Mouse (Mus musculus) forebrain, embryonic 13.5 days (tissue): Measurements from ENCODE around the gene Rdh5. TPM values are rescaled to one million over a fixed set of nuclear protein-coding genes. Genes with fewer than 3 reads are reported as not detected.

Experiments
- ATAC-seq: fragments of 200-750 bp; cut with Nextera tagmentation; 2 replicates; pipeline ENCODE4 v1.8.0; 2017
- H3K27ac ChIP-seq: fragments of 300-500 bp; sonication (generic); 2 replicates; pipeline ENCODE4 v1.5.1; 2015; ENCODE audit warnings: inconsistent platforms, mild to moderate bottlenecking, moderate library complexity
- H3K27me3 ChIP-seq: fragments of 300-500 bp; sonication (generic); 2 replicates; pipeline ENCODE4 v1.6.1; 2015; ENCODE audit warnings: mild to moderate bottlenecking, inconsistent platforms
- H3K36me3 ChIP-seq: fragments of 300-500 bp; sonication (generic); 2 replicates; pipeline ENCODE4 v1.6.1; 2015; ENCODE audit warnings: mild to moderate bottlenecking, inconsistent platforms; ENCODE audit not compliant: poor library complexity, severe bottlenecking
- H3K4me1 ChIP-seq: fragments of 300-500 bp; sonication (generic); 2 replicates; pipeline ENCODE4 v1.6.1; 2015; ENCODE audit warnings: inconsistent platforms
- H3K4me2 ChIP-seq: fragments of 300-500 bp; sonication (generic); 2 replicates; pipeline ENCODE4 v1.6.1; 2015; ENCODE audit warnings: inconsistent platforms, mild to moderate bottlenecking, moderate library complexity
- H3K4me3 ChIP-seq: fragments of 300-500 bp; sonication (generic); 2 replicates; pipeline ENCODE4 v1.5.1; 2015; ENCODE audit warnings: mild to moderate bottlenecking, inconsistent platforms
- H3K9ac ChIP-seq: fragments of 300-500 bp; sonication (generic); 2 replicates; pipeline ENCODE4 v1.6.1; 2015; ENCODE audit warnings: mild to moderate bottlenecking, inconsistent platforms
- H3K9me3 ChIP-seq: fragments of 300-500 bp; sonication (generic); replicated peaks from 2 replicates; pipeline ENCODE4 v1.6.1; 2016; ENCODE audit warnings: inconsistent platforms
- WGBS: fragments of 180-500 bp; shearing (Covaris S2); methylation state at CpG from one replicate; pipeline ENCODE4 v1.1.7; 2015; 5-methylcytosine and 5-hydroxymethylcytosine counted together
- polyA plus RNA-seq: library from polyadenylated mRNA; unstranded; fragments of >200 nt; fragmentation: Nextera tagmentation; extraction: Ambion mirVana; gene quantifications from 2 replicates; pipeline ENCODE4 v1.2.1, GENCODE M21; 2015

Rdh5 gene
- polyA plus RNA-seq, 1 experiment from 2014 or later: 16.0 TPM

GRCm38 (mm10) chr10:128912791-128913190 is 9.9 kb downstream of the Rdh5 start:
- no peaks in the 10 kb centered on the region for H3K9me3 ChIP-seq
- H3K27me3 ChIP-seq: peaks cover 5% of the 10 kb centered on the region; the same call in 1 of the 2 replicates
- H3K4me3 ChIP-seq: no peak overlapping the region
- peaks cover 16% of the 10 kb centered on the region for H3K4me1 ChIP-seq
- no peak overlapping the region for H3K4me2 ChIP-seq
- WGBS: 90% methylated on average over 4 of the region's 4 CpGs
- H3K9ac ChIP-seq: no peak overlapping the region
- H3K27ac ChIP-seq: peak overlapping the region; percentile 44; the same call in 1 of the 2 replicates
- no peak for ATAC-seq
- H3K36me3 ChIP-seq: peaks cover 18% of the 10 kb centered on the region

GRCm38 (mm10) chr10:128912268-128912667 is 10.4 kb downstream of the Rdh5 start:
- Histone ChIP-seq H3K4me2 (no peak overlapping the region), H3K4me1 (peaks cover 16% of the 10 kb centered on the region), H3K9me3 (no peaks in the 10 kb centered on the region), H3K27me3 (peaks cover 5% of the 10 kb centered on the region; the same call in 1 of the 2 replicates), H3K9ac (no peak overlapping the region), H3K4me3 (no peak overlapping the region), H3K36me3 (peaks cover 13% of the 10 kb centered on the region; the same call in 1 of the 2 replicates), H3K27ac (no peak overlapping the region)
- WGBS: 79% methylated on average over 4 of the region's 4 CpGs
- no peak for ATAC-seq

GRCm38 (mm10) chr10:128911430-128911829 is 11.3 kb downstream of the Rdh5 start:
- ATAC-seq: no peak
- peak overlapping the region; percentile 83; the same call in 1 of the 2 replicates for H3K4me2 ChIP-seq
- H3K9me3 ChIP-seq: no peaks in the 10 kb centered on the region
- peaks cover 8% of the 10 kb centered on the region; the same call in 1 of the 2 replicates for H3K36me3 ChIP-seq
- H3K4me3 ChIP-seq: no peak overlapping the region
- H3K9ac ChIP-seq: no peak overlapping the region
- H3K4me1 ChIP-seq: peaks cover 16% of the 10 kb centered on the region
- H3K27ac ChIP-seq: no peak overlapping the region
- WGBS: 98% methylated on average over 6 of the region's 6 CpGs
- peaks cover 5% of the 10 kb centered on the region; the same call in 1 of the 2 replicates for H3K27me3 ChIP-seq

- Histone ChIP-seq H3K4me3 (peak overlapping the region; percentile 74), H3K27ac (0 out of 2 replicates have a peak overlapping the region, but pooled peaks have one; percentile 19), H3K9me3 (no peaks in the 10 kb centered on the region), H3K9ac (peak overlapping the region; percentile 82), H3K36me3 (peaks cover 4% of the 10 kb centered on the region; the same call in 1 of the 2 replicates), H3K27me3 (peaks cover 5% of the 10 kb centered on the region; the same call in 1 of the 2 replicates), H3K4me2 (peak overlapping the region; percentile 83), H3K4me1 (peaks cover 16% of the 10 kb centered on the region)
- WGBS: 1% methylated on average over 51 of the region's 66 CpGs
- ATAC-seq: peak; percentile 37
These were observed 12.4 kb downstream of the Rdh5 start for GRCm38 (mm10) chr10:128910066-128910841.

- H3K4me1 ChIP-seq: peaks cover 16% of the 10 kb centered on the region
These were observed 13.1 kb downstream of the Rdh5 start for GRCm38 (mm10) chr10:128909567-128910028.

GRCm38 (mm10) chr10:128908778-128909448 is 13.8 kb downstream of the Rdh5 start:
- Histone ChIP-seq H3K4me3 (peak overlapping the region; percentile 74), H3K9ac (0 out of 2 replicates have a peak overlapping the region, but pooled peaks have one; percentile 82), H3K27me3 (peaks cover 5% of the 10 kb centered on the region; the same call in 1 of the 2 replicates), H3K9me3 (no peaks in the 10 kb centered on the region), H3K4me1 (peaks cover 16% of the 10 kb centered on the region), H3K27ac (no peak overlapping the region), H3K4me2 (peak overlapping the region; percentile 83), H3K36me3 (peaks cover 1% of the 10 kb centered on the region; the same call in 1 of the 2 replicates)
- 53% methylated on average over 13 of the region's 13 CpGs for WGBS
- ATAC-seq: no peak

More at GRCm38 (mm10) chr10:128909567-128910028, 13.1 kb downstream of the Rdh5 start:
- no peaks in the 10 kb centered on the region for H3K9me3 ChIP-seq
- peaks cover 4% of the 10 kb centered on the region; the same call in 1 of the 2 replicates for H3K36me3 ChIP-seq
- peaks cover 5% of the 10 kb centered on the region; the same call in 1 of the 2 replicates for H3K27me3 ChIP-seq
- under 1% methylated on average over 29 of the region's 41 CpGs for WGBS
- peak; percentile 63 for ATAC-seq
- H3K9ac ChIP-seq: peak overlapping the region; percentile 82
- H3K4me3 ChIP-seq: peak overlapping the region; percentile 74
- H3K27ac ChIP-seq: 0 out of 2 replicates have a peak overlapping the region, but pooled peaks have one; percentile 19
- H3K4me2 ChIP-seq: peak overlapping the region; percentile 83

GRCm38 (mm10) chr10:128904812-128905211 is 17.9 kb downstream of the Rdh5 start:
- Histone ChIP-seq H3K4me3 (no peak overlapping the region), H3K36me3 (no peaks in the 10 kb centered on the region), H3K9me3 (no peaks in the 10 kb centered on the region), H3K9ac (no peak overlapping the region), H3K27me3 (peaks cover 5% of the 10 kb centered on the region; the same call in 1 of the 2 replicates), H3K4me2 (no peak overlapping the region), H3K27ac (no peak overlapping the region), H3K4me1 (peaks cover 7% of the 10 kb centered on the region; the same call in 1 of the 2 replicates)
- no peak for ATAC-seq
- WGBS: 76% methylated on average over 5 of the region's 5 CpGs

GRCm38 (mm10) chr10:128902409-128902988 is 20.2 kb downstream of the Rdh5 start:
- no peak for ATAC-seq
- no peak overlapping the region for H3K9ac ChIP-seq
- WGBS: 75% methylated on average over 3 of the region's 3 CpGs
- H3K27me3 ChIP-seq: no peaks in the 10 kb centered on the region
- no peaks in the 10 kb centered on the region for H3K36me3 ChIP-seq
- no peaks in the 10 kb centered on the region for H3K9me3 ChIP-seq
- no peaks in the 10 kb centered on the region for H3K4me1 ChIP-seq
- H3K27ac ChIP-seq: no peak overlapping the region
- no peak overlapping the region for H3K4me3 ChIP-seq
- H3K4me2 ChIP-seq: no peak overlapping the region

- no peaks in the 10 kb centered on the region for H3K36me3 ChIP-seq
- peaks cover under 1% of the 10 kb centered on the region; the same call in 1 of the 2 replicates for H3K4me1 ChIP-seq
- H3K9me3 ChIP-seq: no peaks in the 10 kb centered on the region
- no peak overlapping the region for H3K27ac ChIP-seq
- H3K4me2 ChIP-seq: no peak overlapping the region
- peaks cover 7% of the 10 kb centered on the region for H3K27me3 ChIP-seq
- 78% methylated on average over 1 of the region's 1 CpGs for WGBS
- no peak overlapping the region for H3K9ac ChIP-seq
- no peak overlapping the region for H3K4me3 ChIP-seq
- ATAC-seq: no peak
These were observed 21.3 kb downstream of the Rdh5 start for GRCm38 (mm10) chr10:128901409-128901808.

GRCm38 (mm10) chr10:128900698-128901097 is 22.0 kb downstream of the Rdh5 start, which contains the start of gene Cd63:
Gene Cd63, plus strand, starts transcription at chr10:128900989.
- WGBS: 71% methylated on average over 3 of the region's 3 CpGs
- Histone ChIP-seq H3K4me3 (no peak within 1 kb of the TSS), H3K9ac (no peak within 1 kb of the TSS), H3K27ac (no peak within 1 kb of the TSS), H3K4me2 (no peak within 1 kb of the TSS), H3K4me1 (peaks cover 7% of the 10 kb centered on the region), H3K36me3 (no peaks in the 10 kb centered on the region), H3K9me3 (no peaks in the 10 kb centered on the region), H3K27me3 (peaks cover 14% of the 10 kb centered on the region)
- ATAC-seq: no peak

GRCm38 (mm10) chr10:128899759-128900490 is 22.8 kb downstream of the Rdh5 start:
- 82% methylated on average over 6 of the region's 6 CpGs for WGBS

More at GRCm38 (mm10) chr10:128899759-128900490, 22.8 kb downstream of the Rdh5 start:
- H3K36me3 ChIP-seq: no peaks in the 10 kb centered on the region
- no peak overlapping the region for H3K4me3 ChIP-seq
- no peak for ATAC-seq
- H3K27ac ChIP-seq: no peak overlapping the region
- H3K9ac ChIP-seq: no peak overlapping the region
- no peaks in the 10 kb centered on the region for H3K9me3 ChIP-seq
- H3K27me3 ChIP-seq: peaks cover 16% of the 10 kb centered on the region
- H3K4me1 ChIP-seq: peaks cover 9% of the 10 kb centered on the region
- H3K4me2 ChIP-seq: no peak overlapping the region
